ENCODE assay signal across 8 mouse cellular contexts in the genomic region with DNA sequence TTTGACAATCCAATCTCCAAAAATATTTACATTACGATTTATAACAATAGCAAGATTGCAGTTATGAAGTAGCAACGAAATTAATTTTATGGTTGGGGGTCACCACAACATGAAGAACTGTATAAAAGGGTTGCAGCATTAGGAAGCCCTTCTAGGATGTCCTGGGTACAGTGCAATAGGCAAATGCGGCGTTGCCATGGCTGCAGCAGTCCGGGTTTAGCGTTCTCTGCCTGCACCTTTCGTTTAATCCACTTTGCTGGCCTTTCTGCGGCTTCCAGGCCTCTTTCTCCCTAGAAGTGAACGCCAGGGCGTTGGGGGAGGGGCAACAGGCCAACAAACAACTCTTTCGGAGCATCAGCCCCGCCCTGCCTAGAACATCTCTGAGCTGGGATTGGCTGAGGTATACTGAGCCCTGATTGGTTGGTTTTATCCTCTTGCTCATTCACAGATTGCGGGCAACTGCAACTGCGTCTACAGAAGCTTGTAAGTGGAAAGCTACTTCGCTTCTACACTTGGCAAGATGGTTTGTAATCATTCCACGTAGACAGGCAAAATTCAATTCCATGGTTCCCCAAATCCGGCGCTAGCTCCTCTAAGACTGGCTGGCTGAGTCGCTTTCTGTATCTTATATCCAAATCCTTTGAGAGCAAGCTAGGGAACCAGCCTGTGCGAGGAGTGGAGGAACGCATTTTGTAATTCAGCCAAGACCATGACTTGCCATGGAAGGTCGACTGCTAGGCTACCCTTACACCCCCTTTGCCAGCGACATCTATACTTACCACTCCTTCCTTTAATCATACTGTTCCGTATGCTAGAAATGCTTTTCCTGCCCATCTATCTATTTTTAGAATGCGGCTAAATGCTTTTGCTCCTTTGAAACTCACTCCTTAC. TPM values are rescaled to one million over a fixed set of nuclear protein-coding genes. Genes with fewer than 3 reads are reported as not detected.
DNase-seq lines count a peak whose midpoint lies in the region; ATAC-seq and TF ChIP-seq lines count a peak whose summit lies in the region.

No protein-coding gene starts in this region.

- TF ChIP-seq POLR2A in myocyte (IDR thresholded peaks at IDR 0.05; ENCODE audit: insufficient read length, low read depth) = no peak

- peak overlapping the region; percentile 82 for H3K27ac ChIP-seq in forebrain, embryonic 12.5 days
- H3K27ac ChIP-seq in heart, embryonic 16.5 days (ENCODE audit: low read length) = peak overlapping the region; percentile 77
- H3K27ac ChIP-seq in liver, embryonic 11.5 days (ENCODE audit: low read depth, low read length) = no peak overlapping the region

- WGBS in forebrain, embryonic 12.5 days = 6% methylated on average over 25 of the region's 25 CpGs
- WGBS in heart, embryonic 16.5 days = 5% methylated on average over 25 of the region's 25 CpGs
- WGBS in liver, embryonic 11.5 days = 9% methylated on average over 25 of the region's 25 CpGs

- H3K36me3 ChIP-seq in forebrain, embryonic 12.5 days (replicated peaks) = peaks cover 27% of the 10 kb centered on the region
- H3K36me3 ChIP-seq in heart, embryonic 16.5 days (ENCODE audit: control insufficient read depth, insufficient read depth) = peaks cover 10% of the 10 kb centered on the region
- peaks cover 4% of the 10 kb centered on the region; the same call in 1 of the 2 replicates for H3K36me3 ChIP-seq in liver, embryonic 11.5 days (ENCODE audit: control insufficient read depth, insufficient read depth, low read length)
- peaks cover 16% of the 10 kb centered on the region for H3K36me3 ChIP-seq in myocyte (ENCODE audit: control insufficient read depth, insufficient read depth)

- peak overlapping the region; percentile 48; the same call in 1 of the 2 replicates for H3K9ac ChIP-seq in forebrain, embryonic 12.5 days
- H3K9ac ChIP-seq in heart, embryonic 16.5 days (ENCODE audit: low read length) = peak overlapping the region; percentile 72
- 0 out of 2 replicates have a peak overlapping the region, but pooled peaks have one; percentile 37 for H3K9ac ChIP-seq in liver, embryonic 11.5 days (ENCODE audit: low read depth, low read length)

- H3ac ChIP-seq in myocyte (ENCODE audit: control insufficient read depth, insufficient read length) = no peak overlapping the region

- H3K27me3 ChIP-seq in forebrain, embryonic 12.5 days = no peaks in the 10 kb centered on the region
- H3K27me3 ChIP-seq in heart, embryonic 16.5 days (ENCODE audit: control insufficient read depth, insufficient read depth, low read length) = no peaks in the 10 kb centered on the region
- H3K27me3 ChIP-seq in liver, embryonic 11.5 days (replicated peaks; ENCODE audit: control insufficient read depth, insufficient read depth, low read length) = no peaks in the 10 kb centered on the region
- no peaks in the 10 kb centered on the region for H3K27me3 ChIP-seq in myocyte (ENCODE audit: control insufficient read depth, insufficient read depth, insufficient read length)

- no peaks in the 10 kb centered on the region for H3K79me2 ChIP-seq in myocyte (ENCODE audit: control insufficient read depth, insufficient read depth)

- DNase-seq in c-Kit-positive CD71-positive TER-119-positive erythroid progenitor cells, embryonic 14.5 days (ENCODE audit: low spot score) = peak; percentile 68
- DNase-seq in kidney, postnatal 14 days = peak; percentile 94
- peak; percentile 82 for DNase-seq in liver, embryonic 11.5 days (ENCODE audit: low spot score)
- peak; percentile 59 to 70 for DNase-seq in spleen, postnatal 36 days (ENCODE audit: low spot score in 2 of 2)

- peak; percentile 93 for ATAC-seq in CD4-positive, CD25-positive, alpha-beta regulatory T cell, adult 4 months
- ATAC-seq in forebrain, embryonic 12.5 days (ENCODE audit: low FRiP score) = peak; percentile 98
- ATAC-seq in heart, embryonic 16.5 days (replicated peaks; ENCODE audit: extremely low read depth, insufficient read depth, low FRiP score) = peak; percentile 96
- peak; percentile 93 for ATAC-seq in liver, embryonic 11.5 days (replicated peaks; ENCODE audit: low FRiP score)

- peak overlapping the region; percentile 33 for H3K4me3 ChIP-seq in forebrain, embryonic 12.5 days (replicated peaks)
- peak overlapping the region; percentile 49 for H3K4me3 ChIP-seq in heart, embryonic 16.5 days (ENCODE audit: low read length)
- H3K4me3 ChIP-seq in liver, embryonic 11.5 days (ENCODE audit: low read depth, low read length) = peak overlapping the region; percentile 34
- no peak overlapping the region for H3K4me3 ChIP-seq in myocyte

- peak overlapping the region; percentile 68 for H3K4me2 ChIP-seq in forebrain, embryonic 12.5 days
- peak overlapping the region; percentile 77 for H3K4me2 ChIP-seq in heart, embryonic 16.5 days (ENCODE audit: low read depth, low read length)
- H3K4me2 ChIP-seq in liver, embryonic 11.5 days = peak overlapping the region; percentile 65
- peak overlapping the region; percentile 84 for H3K4me2 ChIP-seq in myocyte (ENCODE audit: low read depth)

- no peaks in the 10 kb centered on the region for H3K9me3 ChIP-seq in forebrain, embryonic 12.5 days
- H3K9me3 ChIP-seq in heart, embryonic 16.5 days (replicated peaks; ENCODE audit: control insufficient read depth, low read length) = no peaks in the 10 kb centered on the region
- H3K9me3 ChIP-seq in liver, embryonic 11.5 days (ENCODE audit: control insufficient read depth, low read length) = no peaks in the 10 kb centered on the region

- H3K4me1 ChIP-seq in forebrain, embryonic 12.5 days = peaks cover 25% of the 10 kb centered on the region
- H3K4me1 ChIP-seq in heart, embryonic 16.5 days (ENCODE audit: control insufficient read depth, insufficient read depth, low read length) = peaks cover 11% of the 10 kb centered on the region; the same call in 1 of the 2 replicates
- H3K4me1 ChIP-seq in liver, embryonic 11.5 days (replicated peaks; ENCODE audit: control insufficient read depth, insufficient read depth, low read length) = no peaks in the 10 kb centered on the region; the same call in 1 of the 2 replicates

TF ChIP-seq in myocyte, 11 proteins besides CTCF, POLR2A, EP300 and RAD21:
- TF ChIP-seq POLR2AphosphoS2 (IDR thresholded peaks at IDR 0.05; ENCODE audit: insufficient read length, low read depth) = peak; percentile 13
- no peak for TF ChIP-seq CEBPB (IDR thresholded peaks at IDR 0.05; ENCODE audit: insufficient read depth, poor library complexity, severe bottlenecking)

RNA-seq across cellular contexts. Expression of gene Cuedc1, which starts 10.9 kb away (rescaled TPM):
- 1 to 10 TPM; 4.1 to 9.9 TPM for polyA plus RNA-seq in CD4-positive, CD25-positive, alpha-beta regulatory T cell, adult 4 months (2017; shearing (Covaris generic))
- polyA plus RNA-seq in forebrain, embryonic 12.5 days (2016; fragmentation: Nextera tagmentation; extraction: Ambion mirVana) = 41.1 and 42.5 TPM in 2 replicates
- 15.2 and 17.6 TPM in 2 replicates for polyA plus RNA-seq in heart, embryonic 16.5 days (2015; fragmentation: Nextera tagmentation; extraction: Ambion mirVana)
- 5.3 and 6.9 TPM in 2 replicates for polyA plus RNA-seq in liver, embryonic 11.5 days (2014; fragmentation: Nextera tagmentation; extraction: Ambion mirVana)
- 40.8 TPM for polyA plus RNA-seq in myocyte (2012; fragmentation: generic; extraction: Trizol)

RNA-seq across cellular contexts. Expression of gene Vezf1, which starts 18.9 kb away (rescaled TPM):
- 10 to 100 TPM; 23.6 to 25.6 TPM for polyA plus RNA-seq in CD4-positive, CD25-positive, alpha-beta regulatory T cell, adult 4 months (2017; shearing (Covaris generic))
- polyA plus RNA-seq in forebrain, embryonic 12.5 days (2016; fragmentation: Nextera tagmentation; extraction: Ambion mirVana) = 84.8 and 91.5 TPM in 2 replicates
- polyA plus RNA-seq in heart, embryonic 16.5 days (2015; fragmentation: Nextera tagmentation; extraction: Ambion mirVana) = 22.3 and 24.3 TPM in 2 replicates
- 21.7 and 24.0 TPM in 2 replicates for polyA plus RNA-seq in liver, embryonic 11.5 days (2014; fragmentation: Nextera tagmentation; extraction: Ambion mirVana)
- polyA plus RNA-seq in myocyte (2012; fragmentation: generic; extraction: Trizol) = 17.7 TPM

RNA-seq across cellular contexts. Expression of gene Srsf1, which starts 39.8 kb away (rescaled TPM):
- 10 to 100 TPM; 23.5 to 47.7 TPM for polyA plus RNA-seq in CD4-positive, CD25-positive, alpha-beta regulatory T cell, adult 4 months (2017; shearing (Covaris generic))
- polyA plus RNA-seq in forebrain, embryonic 12.5 days (2016; fragmentation: Nextera tagmentation; extraction: Ambion mirVana) = 564 and 577 TPM in 2 replicates
- polyA plus RNA-seq in heart, embryonic 16.5 days (2015; fragmentation: Nextera tagmentation; extraction: Ambion mirVana) = 158 and 185 TPM in 2 replicates
- polyA plus RNA-seq in liver, embryonic 11.5 days (2014; fragmentation: Nextera tagmentation; extraction: Ambion mirVana) = 323 and 337 TPM in 2 replicates
- 69.9 TPM for polyA plus RNA-seq in myocyte (2012; fragmentation: generic; extraction: Trizol)
